Mouse (Mus musculus): ENCODE results near the gene Dao.

Gene Dao

GRCm38 (mm10) chr5:113983541-113983940 is 20.0 kb upstream of the Dao start:
- DNase-seq (ENCODE audit: low spot score): no peak

- DNase-seq (ENCODE audit: low spot score): no peak
Observed at GRCm38 (mm10) chr5:113984025-113984740, 19.3 kb upstream of the Dao start.

- DNase-seq (ENCODE audit: low spot score): no peak
Observed at GRCm38 (mm10) chr5:113985737-113986136, 17.8 kb upstream of the Dao start.

GRCm38 (mm10) chr5:113986182-113986961 is 17.1 kb upstream of the Dao start:
- no peak for DNase-seq (ENCODE audit: low spot score)

GRCm38 (mm10) chr5:113989437-113990024 is 14.0 kb upstream of the Dao start:
- DNase-seq (ENCODE audit: low spot score): no peak

GRCm38 (mm10) chr5:113990593-113990992 is 12.9 kb upstream of the Dao start:
- DNase-seq (ENCODE audit: low spot score): no peak

- DNase-seq (ENCODE audit: low spot score): no peak
Observed at GRCm38 (mm10) chr5:113991141-113991540, 12.4 kb upstream of the Dao start.

GRCm38 (mm10) chr5:113992339-113992831 is 11.1 kb upstream of the Dao start:
- no peak for DNase-seq (ENCODE audit: low spot score)

- DNase-seq (ENCODE audit: low spot score): no peak
Observed at GRCm38 (mm10) chr5:113993031-113993486, 10.4 kb upstream of the Dao start.

GRCm38 (mm10) chr5:113993487-113994465 is 9.7 kb upstream of the Dao start, which contains the start of gene Ssh1:
Gene Ssh1 (minus strand): TSS chr5:113993894.
- peak; percentile 61 for DNase-seq (ENCODE audit: low spot score)

- no peak for DNase-seq (ENCODE audit: low spot score)
Observed at GRCm38 (mm10) chr5:113996458-113996857, 7.0 kb upstream of the Dao start.

GRCm38 (mm10) chr5:113999382-113999781 is 4.1 kb upstream of the Dao start:
- DNase-seq (ENCODE audit: low spot score): no peak

GRCm38 (mm10) chr5:114004573-114004972 is 1.1 kb downstream of the Dao start:
- no peak for DNase-seq (ENCODE audit: low spot score)

GRCm38 (mm10) chr5:114005100-114005499 is 1.6 kb downstream of the Dao start:
- no peak for DNase-seq (ENCODE audit: low spot score)

GRCm38 (mm10) chr5:114006974-114007373 is 3.5 kb downstream of the Dao start:
- DNase-seq (ENCODE audit: low spot score): no peak

GRCm38 (mm10) chr5:114007753-114008453 is 4.4 kb downstream of the Dao start:
- no peak for DNase-seq (ENCODE audit: low spot score)

- DNase-seq (ENCODE audit: low spot score): no peak
Observed at GRCm38 (mm10) chr5:114009049-114009448, 5.5 kb downstream of the Dao start.

- no peak for DNase-seq (ENCODE audit: low spot score)
Observed at GRCm38 (mm10) chr5:114015121-114015520, 11.6 kb downstream of the Dao start.

- DNase-seq (ENCODE audit: low spot score): no peak
Observed at GRCm38 (mm10) chr5:114024390-114024789, 20.9 kb downstream of the Dao start.

GRCm38 (mm10) chr5:114024885-114025284 is 21.4 kb downstream of the Dao start:
- DNase-seq (ENCODE audit: low spot score): no peak
